Mouse (Mus musculus): ENCODE data around the gene Ube2z.

Gene Ube2z

DNA sequence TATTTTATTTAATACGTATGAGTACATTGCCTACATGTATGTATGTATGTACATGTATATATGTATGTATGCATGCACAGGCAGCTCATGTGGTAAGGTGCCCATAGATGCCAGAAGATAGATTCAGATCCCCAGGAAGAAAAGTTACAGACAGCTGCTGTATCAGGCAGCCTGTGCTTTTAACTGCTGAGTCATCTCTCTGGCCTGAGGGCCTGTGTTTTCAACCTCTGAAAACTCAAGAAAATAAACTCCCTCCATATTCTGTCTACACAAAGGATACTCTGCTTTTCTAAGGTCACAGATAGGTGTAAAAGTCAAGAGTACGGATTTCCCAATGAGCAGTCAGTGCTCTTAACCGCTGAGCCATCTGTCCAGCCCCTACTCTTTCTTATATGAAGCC, 14.3 kb downstream of the Ube2z start:
- no peak for DNase-seq

DNA sequence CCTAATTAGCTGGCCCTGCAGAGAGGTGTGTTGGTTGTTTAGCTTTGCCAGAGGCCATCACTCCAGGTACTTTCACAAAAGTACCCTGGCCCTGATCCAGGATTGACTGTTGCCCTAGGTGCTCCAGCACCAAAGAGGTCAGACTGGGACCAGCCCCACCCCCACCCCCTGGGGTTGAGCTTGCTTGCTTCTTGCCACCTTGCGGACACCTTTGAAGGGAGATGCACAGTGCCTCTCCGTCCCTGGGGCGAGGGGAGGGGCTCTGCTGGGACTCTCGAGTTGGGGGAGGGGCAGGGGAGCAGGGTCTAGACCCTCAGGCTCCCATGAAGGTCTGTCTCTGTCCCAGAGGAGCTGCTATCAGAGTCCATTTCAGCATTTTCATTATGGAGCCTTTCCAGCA, 15.2 kb downstream of the Ube2z start:
- no peak for DNase-seq

- DNase-seq, result no peak
Measured at GRCm38 (mm10) chr11:96047469-96048373, 17.5 kb downstream of the Ube2z start.

GRCm38 (mm10) chr11:96046793-96047192, 18.4 kb downstream of the Ube2z start:
- DNase-seq, result no peak

DNA sequence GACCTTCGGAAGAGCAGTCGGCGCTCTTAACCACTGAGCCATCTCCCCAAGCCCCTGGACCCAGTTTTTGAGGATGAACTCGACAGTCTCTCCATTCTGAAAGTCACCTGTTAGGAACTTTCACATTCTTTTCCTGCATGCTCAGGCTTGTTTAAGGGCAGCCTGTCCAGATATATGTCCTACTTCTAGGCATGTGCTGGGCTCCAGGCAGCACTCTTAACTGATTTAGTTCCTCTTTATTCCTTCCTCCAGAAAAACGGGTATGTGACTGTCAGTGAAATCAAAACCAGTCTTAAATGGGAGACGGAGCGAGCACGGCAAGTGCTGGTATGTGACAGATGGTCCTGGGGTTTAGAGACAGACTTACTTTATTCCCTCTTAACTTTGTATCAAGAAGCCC, 19.2 kb downstream of the Ube2z start:
- DNase-seq, result no peak

DNA sequence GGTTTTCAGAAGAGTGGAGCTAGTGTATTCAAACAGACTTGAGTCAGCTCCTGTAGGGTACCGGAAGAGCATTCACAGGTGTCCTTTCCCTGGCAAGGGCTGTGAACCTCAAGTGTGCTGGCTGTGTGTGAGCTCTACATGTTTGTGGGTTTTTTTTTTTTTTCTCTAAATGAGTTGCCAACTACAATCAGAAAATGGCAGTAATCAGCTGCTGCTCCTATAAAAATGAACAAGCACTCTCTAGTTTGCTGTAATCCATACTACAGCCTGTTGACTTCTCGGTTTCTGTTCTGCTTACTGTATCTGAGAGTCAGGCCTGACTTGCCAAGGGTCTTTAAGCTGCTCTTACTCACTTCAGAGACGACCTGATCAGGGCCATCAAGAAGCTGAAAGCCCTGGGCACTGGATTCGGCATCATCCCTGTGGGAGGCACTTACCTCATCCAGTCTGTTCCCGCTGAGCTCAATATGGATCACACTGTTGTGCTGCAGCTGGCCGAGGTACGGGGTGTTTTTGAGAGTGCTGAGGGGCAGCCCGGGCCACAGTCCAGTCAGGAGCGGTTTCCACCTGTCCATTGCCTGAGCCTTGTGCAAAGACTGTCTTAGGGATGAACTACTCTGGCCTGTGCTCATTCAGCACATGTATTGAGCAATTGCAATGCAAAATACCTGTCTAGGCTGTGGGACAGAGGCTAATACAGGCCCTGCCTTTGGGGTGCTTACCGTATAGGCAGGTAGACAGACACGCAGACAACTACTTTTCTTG, 20.2 kb downstream of the Ube2z start:
- DNase-seq, result no peak

GRCm38 (mm10) chr11:96038560-96038959, 26.6 kb downstream of the Ube2z start:
- no peak for DNase-seq

DNA sequence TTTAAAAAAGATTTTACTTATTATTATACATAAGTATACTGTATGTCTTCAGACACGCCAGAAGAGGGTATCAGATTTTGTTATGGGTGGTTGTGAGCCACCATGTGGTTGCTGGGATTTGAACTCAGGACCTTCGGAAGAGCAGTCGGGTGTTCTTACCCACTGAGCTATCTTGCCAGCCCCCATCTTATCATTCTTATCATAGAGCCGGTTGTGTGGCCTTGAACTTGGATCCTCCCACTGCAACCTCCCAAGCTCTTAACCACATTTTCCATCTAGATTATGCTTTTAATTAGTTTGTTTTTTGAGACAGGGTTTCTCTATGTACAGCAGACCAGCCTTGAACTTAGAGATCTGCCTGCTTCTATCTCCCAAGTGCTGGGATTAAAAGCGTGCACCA, 27.7 kb downstream of the Ube2z start:
- no peak for DNase-seq

DNA sequence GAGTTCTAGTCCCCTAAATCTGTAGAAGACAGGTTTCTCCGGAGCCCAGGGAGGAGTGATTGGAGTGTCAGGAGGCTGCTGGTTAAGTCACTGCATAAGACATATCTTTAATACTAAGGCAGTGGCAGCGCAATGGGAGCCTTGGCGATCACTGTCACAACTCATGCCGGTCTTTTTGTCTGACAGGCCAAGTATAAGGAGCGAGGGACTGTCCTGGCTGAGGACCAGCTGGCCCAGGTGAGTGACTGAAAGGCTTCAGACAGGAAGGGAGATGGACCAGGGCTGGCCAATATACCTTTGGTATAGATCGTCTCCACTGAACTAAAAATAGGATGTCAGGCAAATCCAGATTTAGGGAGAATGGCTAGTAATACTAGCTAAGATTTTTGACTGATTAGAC, 30.1 kb downstream of the Ube2z start:
- no peak for DNase-seq

DNA sequence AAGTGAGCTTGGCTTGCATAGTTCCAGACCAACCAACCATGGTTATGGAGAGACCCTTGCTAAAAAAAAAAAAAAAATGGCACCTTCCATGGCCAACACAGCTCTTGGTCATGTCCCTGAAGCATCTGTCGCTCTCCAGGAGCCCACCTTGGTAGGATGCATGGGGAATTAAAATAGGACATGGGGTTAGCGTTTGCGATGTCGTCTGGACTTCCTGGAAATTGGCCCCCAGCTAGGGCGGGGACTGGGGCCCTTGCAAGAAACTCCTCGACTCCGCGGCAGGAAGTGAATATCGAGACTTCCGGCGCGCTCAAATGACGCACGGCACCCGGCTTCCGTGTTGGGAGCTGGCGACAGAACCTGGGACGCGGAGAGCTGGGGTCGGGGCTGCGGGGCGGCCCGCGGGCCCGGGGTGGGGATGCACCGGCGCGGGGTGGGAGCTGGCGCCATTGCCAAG, 30.6 kb downstream of the Ube2z start, which contains the start of gene Snf8:
Gene Snf8 (plus strand): TSS at position 290 of the 457 bp plus-strand sequence.
- DNase-seq, result peak; percentile 95

DNA sequence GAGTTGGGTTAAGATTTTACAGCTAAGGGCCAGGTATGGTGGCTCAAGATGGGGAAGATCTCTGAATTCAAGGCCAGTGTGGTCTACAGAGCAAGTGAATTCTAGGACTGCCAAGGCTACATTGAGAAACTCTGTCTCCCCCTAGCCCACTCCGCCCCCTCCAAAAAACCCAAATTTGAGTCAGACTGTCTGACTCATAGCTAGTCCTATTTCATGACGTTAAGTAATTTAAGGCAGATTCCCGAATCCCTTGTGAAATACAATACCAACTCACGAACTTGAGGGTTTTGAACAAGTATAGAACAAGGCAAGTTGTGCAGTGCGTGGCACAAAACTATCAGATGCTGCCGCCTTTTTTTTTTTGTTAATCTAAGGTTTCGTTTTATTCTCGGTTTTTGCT, 31.1 kb downstream of the Ube2z start:
- DNase-seq, result no peak

DNA sequence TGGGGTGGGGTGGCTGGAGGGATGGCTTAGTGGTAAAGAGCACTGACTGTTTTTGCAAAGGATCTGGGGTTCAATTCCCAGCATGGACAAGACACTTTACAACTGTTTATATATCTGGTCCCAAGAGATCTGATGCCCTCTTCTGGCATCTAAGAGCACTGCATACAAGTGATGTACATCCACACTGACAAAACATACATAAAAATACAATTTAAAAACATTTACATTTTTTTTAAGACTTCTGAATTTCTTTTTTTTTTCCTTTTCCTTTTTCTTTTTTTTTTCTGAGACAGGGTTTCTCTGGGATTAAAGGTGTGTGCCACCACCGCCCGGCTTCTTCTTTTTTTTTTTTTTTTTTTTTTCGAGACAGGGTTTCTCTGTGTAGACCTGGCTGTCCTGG, 31.9 kb downstream of the Ube2z start:
- DNase-seq, result peak; percentile 27

DNA sequence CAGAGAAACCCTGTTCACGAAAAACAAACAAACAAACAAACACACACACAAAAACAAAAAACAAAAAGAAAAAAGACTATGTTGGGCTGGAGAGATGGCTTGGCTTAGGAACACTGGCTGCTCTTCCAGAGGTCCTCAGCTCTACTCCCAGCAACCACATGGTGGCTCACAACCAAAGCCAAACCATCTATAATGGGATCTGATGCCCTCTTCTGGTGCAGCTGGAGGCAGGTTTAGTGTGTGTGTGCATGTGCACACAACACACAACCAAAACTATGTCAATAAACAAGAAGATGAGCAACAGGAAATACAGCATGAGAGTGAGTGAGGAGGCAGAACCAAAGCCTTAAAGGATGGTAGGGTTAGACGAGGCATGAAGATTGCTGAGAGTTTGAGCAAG, 33.5 kb downstream of the Ube2z start:
- DNase-seq, result no peak

DNA sequence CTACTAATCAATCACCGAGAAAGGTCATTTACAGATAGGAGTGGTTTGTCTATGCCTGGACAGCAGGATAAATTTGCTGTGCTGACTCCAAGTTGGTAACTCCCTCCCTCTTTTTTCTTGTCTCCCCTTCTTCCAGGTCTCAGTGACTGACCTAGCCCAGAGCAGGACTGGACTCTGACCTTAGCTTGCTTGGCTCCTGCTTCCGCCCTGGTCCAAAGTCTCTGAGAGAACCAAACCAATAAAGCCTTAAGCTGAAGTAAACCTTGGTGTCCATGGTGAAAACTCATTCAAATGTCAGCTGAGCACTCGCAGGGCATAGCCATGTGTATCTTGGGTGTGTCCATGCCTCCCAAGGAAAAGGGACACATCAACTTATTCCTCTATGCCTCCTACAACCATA, 34.6 kb downstream of the Ube2z start:
- no peak for DNase-seq

GRCm38 (mm10) chr11:96028130-96028529, 37.1 kb downstream of the Ube2z start:
- no peak for DNase-seq

GRCm38 (mm10) chr11:96020622-96021021, 44.6 kb downstream of the Ube2z start:
- DNase-seq, result no peak

- DNase-seq, result no peak
Measured at GRCm38 (mm10) chr11:96017941-96018351, 47.2 kb downstream of the Ube2z start.

GRCm38 (mm10) chr11:96015421-96015820, 49.8 kb downstream of the Ube2z start:
- DNase-seq, result no peak

DNA sequence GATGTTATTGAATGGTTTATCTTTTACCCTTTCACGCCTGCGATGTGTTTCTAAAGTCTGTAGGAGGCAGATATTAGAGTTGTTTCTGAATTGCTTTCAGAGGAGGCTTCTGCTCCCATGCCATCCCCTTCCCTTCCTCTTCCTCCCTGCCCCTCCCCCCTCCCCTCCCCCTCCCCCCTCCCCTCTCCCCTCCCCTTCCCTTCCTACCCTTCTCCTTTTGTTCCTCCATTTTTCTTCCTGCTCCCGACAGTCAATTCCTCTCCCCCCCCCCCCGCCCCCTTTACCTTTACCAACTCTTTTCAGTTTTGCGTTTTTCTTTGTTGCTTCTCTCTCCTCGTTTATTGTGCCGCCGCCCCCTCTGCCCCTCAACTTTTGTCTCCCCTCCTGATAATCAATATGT, 53.2 kb downstream of the Ube2z start:
- DNase-seq, result no peak

- DNase-seq, result no peak
Measured at GRCm38 (mm10) chr11:96008827-96009226, 56.4 kb downstream of the Ube2z start.

GRCm38 (mm10) chr11:96007516-96008235, 57.5 kb downstream of the Ube2z start:
- DNase-seq, result peak; percentile 81

DNA sequence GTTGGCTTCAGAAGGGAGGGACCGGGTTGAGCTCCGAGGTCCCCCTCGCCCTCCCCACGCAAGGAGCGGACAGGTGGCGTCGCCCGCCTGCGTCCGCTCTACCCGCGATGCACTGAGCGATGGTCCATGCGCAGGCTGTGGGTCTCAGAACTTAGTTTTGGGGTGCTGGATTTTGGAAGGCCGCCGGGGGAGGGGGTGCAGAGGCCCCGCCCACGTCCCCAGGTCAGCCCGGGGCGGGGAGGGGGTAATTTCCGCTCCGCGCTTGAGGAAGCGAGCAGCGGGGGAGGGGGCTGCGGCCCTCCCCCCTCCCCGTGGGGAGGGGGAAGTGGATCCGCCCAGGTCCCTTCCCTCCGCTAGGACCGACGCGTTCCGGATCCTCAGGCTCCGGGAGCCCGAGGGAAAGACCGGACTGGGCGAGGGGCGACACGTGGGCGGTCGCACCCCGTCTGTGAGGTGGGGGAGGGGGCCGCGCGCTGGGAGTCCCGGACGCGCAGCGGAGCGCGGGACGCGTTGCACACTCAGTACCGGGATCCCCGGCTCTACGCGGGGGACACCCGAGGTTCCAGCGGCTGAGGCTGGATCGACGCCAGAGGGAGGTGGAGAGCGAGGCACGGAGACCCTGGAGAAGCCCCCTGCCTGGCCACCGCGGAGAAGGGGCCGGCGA, 58.2 kb downstream of the Ube2z start:
- peak; percentile 96 for DNase-seq
